In the genomic region with DNA sequence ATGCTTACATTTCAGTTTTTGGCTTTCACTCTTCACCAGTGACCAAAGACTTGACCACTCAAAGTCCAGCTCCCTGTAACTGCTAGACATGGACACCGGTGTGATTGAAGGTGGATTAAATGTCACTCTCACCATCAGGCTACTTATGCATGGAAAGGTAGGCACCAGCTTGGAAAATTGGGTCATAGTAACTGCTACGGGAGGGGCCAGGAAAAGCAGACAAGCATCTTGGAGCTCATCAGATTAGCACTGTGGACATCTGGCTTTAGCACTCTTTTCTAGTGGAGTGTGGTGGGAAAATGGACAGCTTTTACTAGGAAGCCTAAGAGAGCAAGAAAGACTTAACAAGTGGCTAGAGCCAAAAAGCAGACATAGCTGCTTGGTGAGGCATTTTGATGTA, we compare ENCODE assay signal across 14 mouse cellular contexts. TPM values are rescaled to one million over a fixed set of nuclear protein-coding genes. Genes with fewer than 3 reads are reported as not detected.
DNase-seq lines count a peak whose midpoint lies in the region; ATAC-seq and TF ChIP-seq lines count a peak whose summit lies in the region.
"Had no signal": no experiment of that assay in that cellular context is flagged by ENCODE, and none has a peak within 500 bp of the region (broad histone marks: within the 10 kb centered on the region; RNA-seq: fewer than 3 reads in every experiment).

No protein-coding gene starts in this region.

- H3K9ac ChIP-seq in heart, embryonic 15.5 days, result no peak overlapping the region
- H3K9ac ChIP-seq in midbrain, embryonic 11.5 days (ENCODE audit: low read length), result no peak overlapping the region
- H3K9ac ChIP-seq in midbrain, embryonic 14.5 days (replicated peaks; ENCODE audit: low read length), result no peak overlapping the region
- no peak overlapping the region for H3K9ac ChIP-seq in embryonic facial prominence, embryonic 14.5 days (ENCODE audit: low read depth, low read length)

- peaks cover 42% of the 10 kb centered on the region for H3K36me3 ChIP-seq in heart, embryonic 15.5 days
- peaks cover 18% of the 10 kb centered on the region for H3K36me3 ChIP-seq in midbrain, embryonic 11.5 days (ENCODE audit: control insufficient read depth, insufficient read depth, low read length)
- peaks cover 51% of the 10 kb centered on the region for H3K36me3 ChIP-seq in midbrain, embryonic 14.5 days (ENCODE audit: control insufficient read depth, insufficient read depth, low read length)
- H3K36me3 ChIP-seq in embryonic facial prominence, embryonic 14.5 days (ENCODE audit: control insufficient read depth, insufficient read depth, low read length), result peaks cover 53% of the 10 kb centered on the region
- H3K36me3 ChIP-seq in myocyte (ENCODE audit: control insufficient read depth, insufficient read depth), result peaks cover 57% of the 10 kb centered on the region

- peaks cover 12% of the 10 kb centered on the region for H3K4me1 ChIP-seq in heart, embryonic 15.5 days (replicated peaks)
- peaks cover 6% of the 10 kb centered on the region; the same call in 1 of the 2 replicates for H3K4me1 ChIP-seq in midbrain, embryonic 11.5 days (ENCODE audit: control insufficient read depth, insufficient read depth, low read length)
- H3K4me1 ChIP-seq in midbrain, embryonic 14.5 days (ENCODE audit: control insufficient read depth, insufficient read depth, low read length), result peaks cover 10% of the 10 kb centered on the region; the same call in 1 of the 2 replicates
- H3K4me1 ChIP-seq in embryonic facial prominence, embryonic 14.5 days (ENCODE audit: control insufficient read depth, insufficient read depth, low read length), result peaks cover 15% of the 10 kb centered on the region

- H3K27ac ChIP-seq in heart, embryonic 15.5 days, result no peak overlapping the region
- H3K27ac ChIP-seq in midbrain, embryonic 11.5 days (ENCODE audit: low read depth, low read length), result no peak overlapping the region
- H3K27ac ChIP-seq in midbrain, embryonic 14.5 days (replicated peaks; ENCODE audit: low read depth, low read length), result no peak overlapping the region
- no peak overlapping the region for H3K27ac ChIP-seq in embryonic facial prominence, embryonic 14.5 days (replicated peaks; ENCODE audit: low read depth, low read length)

- no peak overlapping the region for H3ac ChIP-seq in myocyte (ENCODE audit: control insufficient read depth, insufficient read length)

- H3K27me3 ChIP-seq in heart, embryonic 15.5 days, result no peaks in the 10 kb centered on the region
- no peaks in the 10 kb centered on the region for H3K27me3 ChIP-seq in midbrain, embryonic 11.5 days (ENCODE audit: control insufficient read depth, insufficient read depth, low read length)
- no peaks in the 10 kb centered on the region for H3K27me3 ChIP-seq in midbrain, embryonic 14.5 days (ENCODE audit: control insufficient read depth, insufficient read depth, low read length)
- no peaks in the 10 kb centered on the region for H3K27me3 ChIP-seq in embryonic facial prominence, embryonic 14.5 days (replicated peaks; ENCODE audit: control insufficient read depth, insufficient read depth, low read length)
- no peaks in the 10 kb centered on the region for H3K27me3 ChIP-seq in myocyte (ENCODE audit: control insufficient read depth, insufficient read depth, insufficient read length)

- H3K79me2 ChIP-seq in myocyte (ENCODE audit: control insufficient read depth, insufficient read depth), result peaks cover 75% of the 10 kb centered on the region

- no peak overlapping the region for H3K4me3 ChIP-seq in heart, embryonic 15.5 days
- no peak overlapping the region for H3K4me3 ChIP-seq in midbrain, embryonic 11.5 days (ENCODE audit: low read depth, low read length)
- no peak overlapping the region for H3K4me3 ChIP-seq in midbrain, embryonic 14.5 days (replicated peaks; ENCODE audit: low read depth, low read length)
- no peak overlapping the region for H3K4me3 ChIP-seq in embryonic facial prominence, embryonic 14.5 days (ENCODE audit: low read depth, low read length)
- no peak overlapping the region for H3K4me3 ChIP-seq in myocyte

- TF ChIP-seq POLR2A in myocyte (IDR thresholded peaks at IDR 0.05; ENCODE audit: insufficient read length, low read depth), result no peak

- H3K9me3 ChIP-seq in heart, embryonic 15.5 days (replicated peaks), result no peaks in the 10 kb centered on the region
- H3K9me3 ChIP-seq in midbrain, embryonic 11.5 days (ENCODE audit: control insufficient read depth, low read length), result no peaks in the 10 kb centered on the region
- no peaks in the 10 kb centered on the region for H3K9me3 ChIP-seq in midbrain, embryonic 14.5 days (ENCODE audit: control insufficient read depth, low read length)
- H3K9me3 ChIP-seq in embryonic facial prominence, embryonic 14.5 days (ENCODE audit: control insufficient read depth, low read length), result no peaks in the 10 kb centered on the region

- ATAC-seq in heart, embryonic 15.5 days (replicated peaks; ENCODE audit: insufficient number of reproducible peaks, insufficient read depth, low FRiP score, low read depth), result no peak
- no peak for ATAC-seq in midbrain, embryonic 11.5 days (ENCODE audit: low FRiP score)
- ATAC-seq in midbrain, embryonic 14.5 days (ENCODE audit: low FRiP score, low TSS enrichment), result no peak
- no peak for ATAC-seq in embryonic facial prominence, embryonic 14.5 days (ENCODE audit: low read depth)
- ATAC-seq: forebrain, embryonic 14.5 days had no signal

- peak overlapping the region; percentile 20; the same call in 1 of the 2 replicates for H3K4me2 ChIP-seq in heart, embryonic 15.5 days
- no peak overlapping the region for H3K4me2 ChIP-seq in midbrain, embryonic 11.5 days
- H3K4me2 ChIP-seq in midbrain, embryonic 14.5 days (ENCODE audit: low read length), result no peak overlapping the region
- H3K4me2 ChIP-seq in embryonic facial prominence, embryonic 14.5 days (ENCODE audit: low read depth, low read length), result peak overlapping the region; percentile 75; the same call in 1 of the 2 replicates
- peak overlapping the region; percentile 80 for H3K4me2 ChIP-seq in myocyte (ENCODE audit: low read depth)

- DNase-seq in heart, adult 9 months (ENCODE audit: low spot score in 2 of 2), result no peak
- DNase-seq in midbrain, embryonic 11.5 days (ENCODE audit: low spot score, missing footprints), result peak; percentile 74
- no peak for DNase-seq in midbrain, embryonic 14.5 days
- DNase-seq in embryonic facial prominence, embryonic 14.5 days (ENCODE audit: low spot score), result no peak
- no peak for DNase-seq in T-cell, adult 2 months (ENCODE audit: low spot score)
- no peak for DNase-seq in right cerebral cortex, adult 18-20 months
- DNase-seq: adrenal gland, adult 2 months; kidney, adult 2 months had no signal

- WGBS in heart, embryonic 15.5 days, result 62% methylated on average over 2 of the region's 2 CpGs
- 80% methylated on average over 2 of the region's 2 CpGs for WGBS in midbrain, embryonic 11.5 days
- 64% methylated on average over 2 of the region's 2 CpGs for WGBS in midbrain, embryonic 14.5 days
- 63% methylated on average over 2 of the region's 2 CpGs for WGBS in embryonic facial prominence, embryonic 14.5 days

TF ChIP-seq in myocyte, 11 proteins besides CTCF, POLR2A, EP300 and RAD21:
- no peak for TF ChIP-seq E2F4 (IDR thresholded peaks at IDR 0.05; ENCODE audit: insufficient read depth)
- peak; percentile 16 for TF ChIP-seq POLR2AphosphoS2 (IDR thresholded peaks at IDR 0.05; ENCODE audit: insufficient read length, low read depth)
- TF ChIP-seq USF1 (IDR thresholded peaks at IDR 0.05; ENCODE audit: low read depth), result no peak
- TF ChIP-seq MYOD1 (IDR thresholded peaks at IDR 0.05; ENCODE audit: control insufficient read depth in 1 of 3, insufficient read length in 2 of 3, low read depth in 2 of 3), result no peak
- no peak for TF ChIP-seq CEBPB (IDR thresholded peaks at IDR 0.05; ENCODE audit: insufficient read depth, poor library complexity, severe bottlenecking)
TF ChIP-seq in myocyte: peak in this region for 1.

RNA-seq across cellular contexts. Expression of a gene that starts 2.9 kb away (rescaled TPM):
- 130 and 139 TPM in 2 replicates for polyA plus RNA-seq in heart, embryonic 15.5 days (2015; fragmentation: Nextera tagmentation; extraction: Ambion mirVana)
- polyA plus RNA-seq in midbrain, embryonic 11.5 days (2014; fragmentation: Nextera tagmentation; extraction: Ambion mirVana), result 234 and 255 TPM in 2 replicates
- polyA plus RNA-seq in midbrain, embryonic 14.5 days (2014; fragmentation: Nextera tagmentation; extraction: Ambion mirVana), result 187 TPM in 2 replicates
- polyA plus RNA-seq in embryonic facial prominence, embryonic 14.5 days (2014; fragmentation: Nextera tagmentation; extraction: Ambion mirVana), result 276 and 279 TPM in 2 replicates
- polyA plus RNA-seq in myocyte (2012; fragmentation: generic; extraction: Trizol), result 892 TPM

RNA-seq across cellular contexts. Expression of a gene that starts 14.4 kb away (rescaled TPM):
- 87.9 and 91.2 TPM in 2 replicates for polyA plus RNA-seq in heart, embryonic 15.5 days (2015; fragmentation: Nextera tagmentation; extraction: Ambion mirVana)
- polyA plus RNA-seq in midbrain, embryonic 11.5 days (2014; fragmentation: Nextera tagmentation; extraction: Ambion mirVana), result 92.7 and 110 TPM in 2 replicates
- 127 and 133 TPM in 2 replicates for polyA plus RNA-seq in midbrain, embryonic 14.5 days (2014; fragmentation: Nextera tagmentation; extraction: Ambion mirVana)
- polyA plus RNA-seq in embryonic facial prominence, embryonic 14.5 days (2014; fragmentation: Nextera tagmentation; extraction: Ambion mirVana), result 95.9 and 97.6 TPM in 2 replicates
- polyA plus RNA-seq in myocyte (2012; fragmentation: generic; extraction: Trizol), result 92.9 TPM

RNA-seq across cellular contexts. Expression of a gene that starts 28.1 kb away (rescaled TPM):
- 4.9 and 5.7 TPM in 2 replicates for polyA plus RNA-seq in heart, embryonic 15.5 days (2015; fragmentation: Nextera tagmentation; extraction: Ambion mirVana)
- polyA plus RNA-seq in midbrain, embryonic 11.5 days (2014; fragmentation: Nextera tagmentation; extraction: Ambion mirVana), result 0.37 TPM in 1 of 2 replicates, not detected in the other
- polyA plus RNA-seq in midbrain, embryonic 14.5 days (2014; fragmentation: Nextera tagmentation; extraction: Ambion mirVana), result 0.18 and 0.39 TPM in 2 replicates
- polyA plus RNA-seq in embryonic facial prominence, embryonic 14.5 days (2014; fragmentation: Nextera tagmentation; extraction: Ambion mirVana), result 0.26 and 0.96 TPM in 2 replicates
- polyA plus RNA-seq in myocyte (2012; fragmentation: generic; extraction: Trizol), result 0.32 TPM

RNA-seq across cellular contexts. Expression of a gene that starts 30.3 kb away (rescaled TPM):
- 2.0 and 2.6 TPM in 2 replicates for polyA plus RNA-seq in heart, embryonic 15.5 days (2015; fragmentation: Nextera tagmentation; extraction: Ambion mirVana)
- polyA plus RNA-seq in midbrain, embryonic 11.5 days (2014; fragmentation: Nextera tagmentation; extraction: Ambion mirVana), result 6.7 TPM in 1 of 2 replicates, not detected in the other
- polyA plus RNA-seq in midbrain, embryonic 14.5 days (2014; fragmentation: Nextera tagmentation; extraction: Ambion mirVana), result 9.6 TPM in 1 of 2 replicates, not detected in the other
- 3.2 and 5.2 TPM in 2 replicates for polyA plus RNA-seq in embryonic facial prominence, embryonic 14.5 days (2014; fragmentation: Nextera tagmentation; extraction: Ambion mirVana)
- polyA plus RNA-seq in myocyte (2012; fragmentation: generic; extraction: Trizol), result not detected
- polyA plus RNA-seq: adrenal gland, adult 2 months; forebrain, embryonic 14.5 days; gonadal fat pad, adult 2 months; kidney, adult 2 months; limb, embryonic 14.5 days; neural tube, embryonic 14.5 days had no signal

RNA-seq across cellular contexts. Expression of a gene that starts 43.6 kb away (rescaled TPM):
- polyA plus RNA-seq in heart, embryonic 15.5 days (2015; fragmentation: Nextera tagmentation; extraction: Ambion mirVana), result 9.8 and 13.1 TPM in 2 replicates
- polyA plus RNA-seq in midbrain, embryonic 11.5 days (2014; fragmentation: Nextera tagmentation; extraction: Ambion mirVana), result 16.4 and 19.7 TPM in 2 replicates
- polyA plus RNA-seq in midbrain, embryonic 14.5 days (2014; fragmentation: Nextera tagmentation; extraction: Ambion mirVana), result 44.2 and 47.9 TPM in 2 replicates
- 13.0 and 15.8 TPM in 2 replicates for polyA plus RNA-seq in embryonic facial prominence, embryonic 14.5 days (2014; fragmentation: Nextera tagmentation; extraction: Ambion mirVana)
- polyA plus RNA-seq in myocyte (2012; fragmentation: generic; extraction: Trizol), result 5.9 TPM

Comparison
In these comparisons a context has a peak if more than half of its experiments do, and no peak if none do; other contexts are left out.
1. H3K4me2 ChIP-seq: peak in heart, embryonic 15.5 days (single experiment), embryonic facial prominence, embryonic 14.5 days (single experiment) and myocyte (single experiment); none in midbrain, embryonic 11.5 days (single experiment) and midbrain, embryonic 14.5 days (single experiment).